Mouse (Mus musculus) MN1 (cell line): ENCODE results near the gene Casc4.

ENCODE experiments used
- DNase-seq: peaks from one replicate; pipeline ENCODE4 v3.0.0-alpha.2; 2016; ENCODE audit warnings: low spot score

The Casc4 gene

DNA sequence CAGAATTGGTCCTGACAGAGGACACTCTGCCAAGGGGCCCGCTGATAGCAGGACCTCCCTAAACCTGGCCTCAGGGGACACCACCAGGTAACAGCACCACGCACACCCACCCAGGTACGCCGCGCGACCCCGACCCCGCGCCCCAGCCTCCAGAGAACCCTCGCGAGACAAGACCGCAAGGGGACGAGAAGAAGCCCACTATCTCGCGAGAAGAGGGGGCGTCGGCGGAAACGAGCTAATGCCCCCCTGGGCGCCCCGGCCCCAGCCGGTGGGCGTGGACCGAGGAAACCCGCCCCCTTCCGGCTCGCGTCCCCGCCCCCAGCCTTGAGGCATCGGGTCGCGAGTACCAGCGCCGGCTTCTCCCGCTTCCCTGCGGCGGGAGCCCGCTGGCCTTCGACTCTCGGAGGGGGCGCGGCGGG lies at the start of gene Casc4:
TSS of gene Casc4 (plus strand) at position 339 of the 419 bp plus-strand sequence.
- DNase-seq = peak; percentile 97

DNA sequence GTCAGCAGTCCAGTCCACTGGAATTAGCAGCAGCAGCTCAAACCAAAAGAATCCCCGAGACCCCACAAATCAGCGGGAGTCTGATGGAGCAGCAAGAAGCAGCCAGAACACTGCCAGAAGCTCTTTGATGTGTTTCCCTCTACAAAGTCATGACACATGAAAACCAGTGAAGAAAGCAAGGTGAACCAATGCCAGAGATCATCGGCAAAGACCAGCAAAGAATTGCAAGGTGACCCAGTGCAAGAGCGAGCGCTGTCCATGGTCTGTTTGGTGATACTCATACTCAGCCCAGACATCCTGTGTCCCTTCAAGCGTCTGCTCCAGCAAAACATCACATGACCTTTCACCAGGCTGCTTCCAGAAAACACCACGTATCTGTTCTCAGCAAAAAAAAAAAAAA lies 45.0 kb upstream of the Casc4 start:
- DNase-seq = no peak

DNA sequence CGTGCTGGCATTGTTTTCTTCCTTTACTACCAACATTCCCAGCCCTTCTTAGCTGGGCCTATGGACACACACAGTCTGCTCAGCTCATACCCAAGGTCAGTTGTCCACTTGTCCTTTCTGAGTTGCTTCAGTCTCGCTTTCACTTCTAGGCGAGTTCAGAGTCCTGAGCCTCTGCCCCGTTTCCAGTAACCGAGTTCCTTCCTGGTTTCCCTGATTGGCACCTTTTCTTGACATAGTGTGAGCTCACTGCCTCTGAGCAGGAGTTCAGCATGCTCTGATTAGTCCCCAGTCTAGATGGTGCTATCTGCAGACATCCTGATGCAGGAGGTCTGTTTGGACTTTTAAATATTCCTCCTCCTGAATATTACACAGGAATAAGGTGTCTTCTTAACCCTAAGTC lies 42.1 kb upstream of the Casc4 start:
- DNase-seq = no peak

DNA sequence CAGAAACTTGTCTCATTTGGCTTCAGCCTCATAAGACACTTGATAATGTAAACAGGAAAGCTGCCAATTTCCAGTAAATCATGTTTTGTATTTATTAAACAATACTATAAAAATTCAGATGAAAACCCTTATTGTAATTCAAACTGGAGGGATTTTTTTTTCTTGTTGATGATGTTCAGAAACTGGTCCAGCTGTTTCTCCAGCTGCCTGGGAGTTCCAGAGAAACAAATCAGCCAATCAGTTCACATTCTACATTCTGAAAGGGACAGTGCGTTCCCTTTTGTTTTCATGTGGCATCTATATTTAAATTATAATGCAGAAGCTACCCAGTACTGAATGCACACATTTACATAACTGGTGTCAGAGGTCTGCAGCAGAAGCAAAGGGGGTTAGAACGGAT lies 40.6 kb upstream of the Casc4 start:
- no peak for DNase-seq

DNA sequence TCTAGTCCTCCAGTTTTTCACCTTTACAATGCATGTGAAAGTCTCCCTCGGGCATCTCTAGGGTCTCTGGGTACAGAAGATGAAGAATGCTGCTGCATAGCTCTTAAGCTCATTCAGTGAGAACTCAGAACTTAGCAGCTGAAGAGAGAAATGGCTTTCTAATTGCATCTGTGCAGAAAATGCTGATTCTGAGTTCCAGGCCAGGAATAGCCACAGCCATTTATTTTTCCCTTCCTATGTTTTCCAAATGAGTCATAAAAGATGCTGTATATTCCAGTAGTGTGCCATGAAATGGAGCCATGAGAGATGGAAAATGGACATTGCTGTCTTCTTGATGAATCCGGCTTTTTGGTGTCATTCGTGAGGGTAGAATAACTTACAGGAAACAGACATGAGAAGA lies 38.4 kb upstream of the Casc4 start:
- DNase-seq = no peak

DNA sequence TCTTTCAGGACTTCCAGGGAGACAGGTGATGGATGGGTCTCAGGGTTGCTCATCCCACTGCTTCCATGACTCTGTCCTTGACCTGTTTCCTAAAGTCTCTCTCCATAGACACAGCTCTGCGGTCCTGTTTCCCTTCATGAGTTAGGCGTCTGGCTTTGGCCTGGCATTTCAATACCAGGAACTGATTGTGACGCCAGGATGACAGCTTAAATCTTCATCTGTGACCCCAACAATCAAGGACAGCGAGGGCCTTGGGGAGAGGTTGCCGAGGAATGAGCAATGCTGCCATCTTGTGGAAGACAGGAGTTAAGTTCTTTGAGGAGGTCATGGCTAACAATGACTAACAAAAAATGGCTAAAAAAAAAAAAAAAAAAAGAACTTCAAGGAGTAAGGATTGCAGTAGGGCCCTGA lies 34.3 kb upstream of the Casc4 start:
- DNase-seq = peak; percentile 71

DNA sequence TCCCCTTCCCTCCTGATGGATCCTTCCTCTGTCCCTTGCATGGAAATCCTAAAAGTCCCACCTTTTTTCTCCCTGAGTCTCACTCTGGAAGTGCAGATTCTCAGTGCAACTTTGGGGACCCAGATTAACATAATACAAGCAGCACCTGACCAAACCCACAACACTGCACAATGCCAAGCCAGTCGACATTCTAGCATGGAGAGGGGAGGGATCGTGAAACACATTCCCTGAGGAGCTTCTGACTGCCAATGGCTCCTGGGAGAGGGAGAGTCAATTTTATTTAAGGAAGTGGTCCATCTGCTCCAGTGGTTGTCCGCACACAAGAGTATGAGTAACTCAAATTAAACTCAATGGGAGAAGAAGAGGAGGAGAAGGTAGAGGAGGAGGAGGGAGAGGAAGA lies 31.8 kb upstream of the Casc4 start:
- no peak for DNase-seq

DNA sequence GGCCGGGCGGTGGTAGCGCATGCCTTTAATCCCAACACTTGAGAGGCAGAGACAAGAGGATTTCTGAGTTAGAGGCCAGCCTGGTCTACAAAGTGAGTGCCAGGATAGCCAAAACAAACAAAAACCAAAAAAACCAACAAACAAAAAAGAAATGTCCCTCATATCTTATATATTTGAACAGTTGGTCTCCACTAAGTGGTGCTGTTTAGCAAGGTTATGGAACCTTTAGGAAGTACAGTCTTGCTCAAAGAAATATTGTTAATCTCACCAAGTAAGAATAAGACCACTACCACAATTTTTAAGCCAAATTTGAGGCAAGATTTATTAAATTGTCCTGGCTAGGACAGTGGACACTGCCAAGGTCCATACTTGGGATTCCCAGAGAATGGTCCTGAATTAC lies 25.3 kb upstream of the Casc4 start:
- DNase-seq = no peak

DNA sequence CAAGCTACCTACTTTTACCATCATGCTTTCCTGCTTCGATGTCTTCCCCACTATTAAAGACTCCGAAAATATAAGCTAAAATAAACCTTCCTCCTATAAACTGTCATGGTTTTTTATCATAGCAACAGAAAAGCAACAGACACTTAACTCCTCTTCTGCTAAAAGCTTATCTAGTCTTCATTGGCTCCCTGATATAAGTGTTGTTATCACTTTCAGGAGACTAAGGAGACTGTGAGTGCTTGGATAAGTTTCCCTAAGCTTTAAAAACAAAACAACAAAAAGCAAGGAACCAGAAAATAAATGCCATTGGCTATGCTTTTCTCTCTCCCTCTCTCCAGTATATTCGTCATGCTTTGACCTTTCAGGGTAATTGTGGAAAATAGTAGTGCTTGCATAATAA lies 24.5 kb upstream of the Casc4 start:
- no peak for DNase-seq

DNA sequence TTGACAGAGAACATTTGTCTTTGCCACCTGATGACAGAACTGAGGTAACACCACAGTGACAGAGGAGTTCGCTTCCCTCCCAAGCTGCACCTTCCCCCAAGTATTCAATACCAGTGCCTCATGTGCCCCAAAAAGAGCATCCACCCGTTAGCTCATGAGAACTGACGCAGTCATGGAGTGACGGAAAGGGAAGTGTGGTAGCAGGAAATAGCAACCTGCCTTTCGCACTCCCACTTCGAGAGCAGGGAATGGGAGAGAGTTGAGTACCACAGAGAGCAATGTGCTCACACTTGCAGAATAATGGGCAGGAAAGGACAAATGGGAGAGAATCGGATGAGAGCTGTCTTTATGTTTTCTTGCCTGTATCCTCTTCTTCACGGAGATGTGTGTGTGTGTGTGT lies 20.7 kb upstream of the Casc4 start:
- no peak for DNase-seq

DNA sequence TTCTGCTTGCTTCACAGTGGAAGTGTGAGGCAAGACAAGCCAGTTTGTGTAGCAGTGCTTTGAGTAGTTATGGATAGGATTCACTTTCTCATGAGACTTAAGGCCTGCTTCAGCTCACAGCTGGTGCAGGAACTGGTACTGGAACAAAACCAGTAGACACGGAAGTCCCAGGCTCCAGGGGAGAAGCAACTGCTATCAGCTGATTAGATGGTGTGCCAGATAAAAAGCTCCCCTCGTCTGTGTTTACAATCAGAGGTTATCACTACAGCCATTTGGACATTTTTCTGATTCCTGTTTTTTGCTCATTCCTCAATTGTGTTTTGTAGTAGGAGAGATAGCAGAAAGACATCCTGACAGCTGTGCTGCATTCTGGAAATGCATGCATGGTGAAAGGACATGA lies 14.7 kb upstream of the Casc4 start:
- no peak for DNase-seq

DNA sequence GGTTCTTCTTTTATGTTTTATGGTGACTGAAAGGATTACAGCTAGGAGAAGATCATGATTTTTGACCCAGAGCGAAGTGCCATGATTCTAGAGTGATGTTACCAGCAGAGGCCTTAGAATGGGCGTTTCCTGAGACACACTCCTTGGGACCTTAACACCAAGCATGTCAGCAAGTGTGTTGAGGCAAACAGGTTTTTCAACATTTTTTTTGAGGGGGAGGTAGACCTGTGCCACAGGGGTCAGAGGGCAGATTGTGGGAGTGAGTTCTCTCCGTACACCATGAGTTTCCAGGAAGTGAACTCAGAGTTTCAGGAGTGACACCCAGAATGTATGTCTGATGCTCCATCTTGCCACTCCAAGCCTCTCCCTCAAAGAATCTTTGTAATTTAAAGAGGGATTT lies 12.8 kb upstream of the Casc4 start:
- DNase-seq = no peak

DNA sequence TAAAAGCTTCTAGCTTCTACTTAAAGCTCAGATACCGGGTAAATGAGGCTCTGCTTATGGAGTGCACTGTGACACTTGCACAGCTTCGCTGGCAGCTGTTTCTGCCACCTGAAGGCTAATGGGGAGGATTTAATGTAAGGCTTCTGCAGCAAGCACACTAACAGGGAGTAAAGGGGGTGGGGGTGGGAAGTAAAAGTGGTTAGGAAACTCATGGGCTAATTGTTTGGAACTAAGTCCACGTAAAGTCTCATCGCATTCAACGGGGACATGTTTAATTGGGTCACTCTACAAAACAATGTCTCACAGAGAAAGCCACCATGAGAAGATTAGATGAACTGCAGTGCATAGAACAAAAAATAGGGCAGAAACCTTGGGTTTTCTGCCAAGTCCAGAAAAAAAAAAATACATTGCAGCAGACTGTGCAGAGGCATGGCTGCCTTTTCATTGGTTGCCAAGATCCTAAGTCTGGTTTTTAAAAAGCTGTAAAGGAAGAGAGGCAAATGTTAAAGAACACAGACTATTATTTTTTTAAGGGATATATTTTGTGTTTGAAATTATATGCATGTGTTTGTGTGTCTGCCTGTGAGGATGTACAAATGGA lies 7.3 kb upstream of the Casc4 start:
- no peak for DNase-seq

DNA sequence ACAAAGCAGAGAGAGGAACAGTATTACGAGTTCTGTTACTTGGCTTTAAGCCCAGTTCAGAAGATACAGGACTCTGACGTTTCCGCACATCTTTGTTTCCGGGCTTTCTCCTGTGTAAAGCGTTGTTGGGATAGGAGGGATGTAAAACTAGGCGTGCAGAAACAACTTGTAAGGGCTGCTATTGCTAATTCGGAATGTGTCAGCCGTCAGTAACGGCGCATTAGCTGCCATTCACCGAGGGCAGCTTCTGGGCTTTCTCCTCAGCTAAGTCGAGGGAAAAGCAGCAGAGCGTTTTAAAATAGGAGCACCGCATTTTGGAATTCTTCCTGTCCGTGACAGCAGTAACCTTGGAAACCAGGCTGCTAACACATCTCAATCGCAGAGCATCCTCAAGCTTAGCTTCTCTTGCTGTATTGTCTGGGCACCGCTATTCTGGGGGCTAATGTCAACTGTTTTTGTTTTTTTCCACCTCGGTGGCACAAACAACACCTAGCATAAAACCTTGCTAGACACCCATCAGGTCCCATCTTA lies 634 bp upstream of the Casc4 start:
- peak; percentile 70 for DNase-seq

DNA sequence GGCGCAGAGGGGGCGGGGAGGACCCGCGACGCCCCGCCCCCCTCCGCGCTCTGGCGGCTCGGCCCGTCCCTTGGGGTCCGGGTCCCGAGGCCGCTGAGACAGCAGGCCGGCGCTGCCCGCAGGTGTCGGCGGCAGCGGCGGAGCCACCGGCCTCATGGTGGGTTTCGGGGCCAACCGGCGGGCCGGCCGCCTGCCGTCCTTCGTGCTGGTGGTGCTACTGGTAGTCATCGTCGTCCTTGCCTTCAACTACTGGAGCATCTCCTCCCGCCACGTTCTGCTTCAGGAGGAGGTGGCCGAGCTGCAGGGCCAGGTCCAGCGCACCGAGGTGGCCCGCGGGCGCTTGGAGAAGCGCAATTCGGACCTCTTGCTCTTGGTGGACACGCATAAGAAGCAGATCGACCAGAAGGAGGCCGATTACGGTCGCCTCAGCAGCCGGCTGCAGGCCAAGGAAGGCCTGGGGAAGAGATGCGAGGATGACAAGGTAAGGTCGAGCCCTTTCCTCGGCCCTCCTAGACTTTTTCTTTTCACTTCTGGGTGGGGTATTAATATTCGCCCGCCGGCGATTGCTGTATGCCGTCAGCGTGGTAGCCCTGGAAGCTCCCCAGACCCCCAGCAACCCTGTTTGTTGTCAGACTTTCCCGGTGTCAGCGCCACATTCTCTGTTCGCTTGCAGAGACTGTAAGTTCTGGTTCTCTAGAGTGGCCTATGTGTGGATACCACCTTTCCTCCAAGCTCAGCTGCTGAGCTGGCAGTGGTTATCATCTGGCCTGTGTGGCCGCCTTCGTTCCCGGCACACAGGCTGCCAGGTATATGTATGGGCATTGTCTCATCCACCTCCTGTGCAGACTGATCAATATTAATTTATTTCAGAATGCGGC lies 520 bp downstream of the Casc4 start:
- peak; percentile 72 for DNase-seq

DNA sequence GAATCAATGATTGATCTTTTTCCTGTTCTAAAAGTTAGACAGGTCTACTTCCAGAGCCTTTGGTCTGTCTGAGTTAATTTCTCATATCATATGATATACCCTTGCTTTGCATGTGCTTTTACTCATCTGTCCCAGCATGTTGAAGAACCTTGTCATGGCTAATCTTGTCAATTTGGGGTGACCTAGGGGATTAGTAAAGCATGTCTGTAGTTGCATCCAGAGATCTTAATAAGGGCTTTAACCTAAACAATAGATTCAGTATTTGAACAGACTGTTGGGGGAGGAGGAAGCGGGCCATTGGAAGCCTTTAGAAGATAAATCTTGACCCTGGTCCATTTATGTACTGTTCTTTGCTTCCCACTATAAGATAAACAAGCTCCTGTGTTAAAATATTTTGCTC lies 12.7 kb downstream of the Casc4 start:
- no peak for DNase-seq

DNA sequence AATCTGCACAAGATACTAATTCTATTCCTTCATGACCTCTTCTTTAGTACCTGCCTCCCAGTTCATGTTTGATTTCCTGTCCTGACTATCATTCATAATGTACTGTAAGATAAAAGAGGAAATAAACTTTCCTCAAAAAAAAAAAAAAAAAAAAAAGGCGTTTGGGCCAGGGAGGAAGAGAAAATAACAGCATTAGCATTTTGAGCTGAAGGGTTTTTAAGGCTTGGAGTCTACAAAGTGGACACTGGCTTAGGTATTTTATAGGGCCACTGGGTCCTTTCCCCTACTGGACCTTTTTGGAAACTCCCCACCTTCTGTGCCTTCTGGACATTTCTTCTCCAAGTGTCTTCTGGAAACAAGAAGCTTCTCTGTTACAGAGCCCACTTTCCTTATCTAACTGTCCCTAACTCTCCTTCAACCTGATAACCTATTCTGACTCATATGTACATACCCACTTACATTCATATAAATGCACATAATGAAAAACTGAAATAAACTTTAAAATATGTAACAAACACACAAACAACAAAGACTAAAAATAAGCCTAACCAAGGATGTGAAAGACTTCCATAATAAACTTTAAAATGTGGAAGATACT lies 18.8 kb downstream of the Casc4 start:
- DNase-seq = no peak

DNA sequence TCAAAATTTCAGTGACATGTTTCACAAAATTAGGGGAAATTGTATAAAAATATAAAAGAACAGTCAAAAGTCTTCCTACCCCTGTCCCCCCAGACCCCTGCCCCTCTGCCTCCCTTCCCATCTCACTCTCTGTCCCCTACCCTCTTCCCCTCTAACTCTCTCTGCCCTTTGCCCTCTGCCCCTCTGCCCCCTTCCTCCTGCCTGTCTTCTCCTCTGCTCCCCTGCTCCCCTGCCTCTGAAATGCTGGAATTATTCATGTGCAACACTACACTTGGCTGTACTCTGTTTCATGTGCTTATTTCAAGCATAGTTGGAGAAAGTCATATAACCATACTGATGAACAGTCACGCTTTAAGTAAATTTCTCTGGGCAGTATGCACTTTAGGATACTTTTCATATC lies 19.6 kb downstream of the Casc4 start:
- no peak for DNase-seq

DNA sequence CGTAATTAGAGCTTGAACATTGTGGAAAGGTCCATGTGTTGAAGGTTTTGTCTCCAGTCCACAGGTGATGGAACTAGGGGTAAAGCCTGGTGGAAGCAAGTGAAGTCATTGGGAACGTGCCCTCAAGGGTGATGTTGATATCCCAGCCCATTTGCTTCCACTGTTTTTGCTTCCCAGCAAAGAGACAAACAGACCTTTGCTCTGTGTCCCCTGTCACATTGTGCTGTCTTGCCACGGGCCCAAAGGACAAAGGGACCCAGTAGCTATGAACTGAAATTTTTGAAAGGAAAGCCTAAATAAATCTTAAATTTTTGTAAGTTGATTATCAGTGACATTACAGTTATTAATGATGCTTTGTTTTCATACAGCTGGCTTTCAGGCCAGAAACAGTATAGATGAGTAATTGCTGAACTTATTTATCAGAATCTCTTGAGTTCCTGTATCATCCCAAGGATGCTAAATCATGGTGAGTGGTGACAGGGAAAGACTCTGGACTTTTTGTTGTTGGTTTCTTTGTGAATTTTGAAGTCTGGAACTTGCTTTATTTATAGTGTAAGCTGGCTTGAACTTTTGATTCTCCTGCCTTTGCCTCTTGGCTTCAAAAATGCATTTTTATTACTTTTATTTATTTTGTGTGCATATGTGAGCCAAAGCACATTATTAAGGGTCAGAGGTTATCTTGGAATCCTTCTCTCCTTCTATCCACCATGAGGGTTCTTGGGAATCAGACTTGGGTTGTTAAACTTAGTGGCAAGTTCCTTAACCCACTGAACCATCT lies 22.1 kb downstream of the Casc4 start:
- no peak for DNase-seq

DNA sequence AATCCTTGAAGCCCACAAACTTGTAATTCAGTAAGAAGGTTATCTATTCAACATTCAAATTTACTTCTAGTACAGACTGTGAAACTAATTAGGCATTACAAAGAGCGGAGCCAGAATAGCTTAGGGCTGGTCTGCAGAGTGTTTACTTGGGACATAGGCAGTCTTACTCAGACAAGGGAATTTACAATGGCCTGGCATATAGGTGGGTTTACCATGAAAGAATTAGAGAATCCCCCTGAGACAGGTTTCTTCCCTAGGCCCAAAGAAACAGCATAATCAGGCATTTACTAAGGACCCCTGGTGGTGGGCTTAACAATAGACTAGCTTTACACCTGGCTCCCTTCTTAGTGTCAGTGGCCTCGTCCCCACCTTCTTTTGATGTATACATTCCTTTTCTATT lies 28.5 kb downstream of the Casc4 start:
- DNase-seq = no peak

DNA sequence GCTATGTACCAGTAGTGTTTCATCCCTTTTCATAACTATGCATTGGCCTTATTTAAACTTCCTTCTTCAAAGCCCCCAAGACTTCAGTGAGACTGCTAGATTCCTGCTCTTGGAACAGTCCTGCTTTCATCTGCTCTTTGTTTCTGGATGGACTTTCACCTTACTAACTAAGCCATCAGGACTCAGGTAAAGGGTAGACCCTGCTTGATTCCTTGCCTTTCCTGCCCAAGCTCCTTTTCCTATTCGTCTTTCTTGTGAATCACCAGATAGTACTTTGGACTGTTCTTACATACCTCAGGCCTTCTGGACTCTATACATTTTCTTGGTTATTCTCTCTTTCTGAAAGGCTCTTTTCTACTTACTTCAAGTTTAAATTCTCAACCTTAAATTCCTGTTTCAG lies 30.1 kb downstream of the Casc4 start:
- DNase-seq = no peak

DNA sequence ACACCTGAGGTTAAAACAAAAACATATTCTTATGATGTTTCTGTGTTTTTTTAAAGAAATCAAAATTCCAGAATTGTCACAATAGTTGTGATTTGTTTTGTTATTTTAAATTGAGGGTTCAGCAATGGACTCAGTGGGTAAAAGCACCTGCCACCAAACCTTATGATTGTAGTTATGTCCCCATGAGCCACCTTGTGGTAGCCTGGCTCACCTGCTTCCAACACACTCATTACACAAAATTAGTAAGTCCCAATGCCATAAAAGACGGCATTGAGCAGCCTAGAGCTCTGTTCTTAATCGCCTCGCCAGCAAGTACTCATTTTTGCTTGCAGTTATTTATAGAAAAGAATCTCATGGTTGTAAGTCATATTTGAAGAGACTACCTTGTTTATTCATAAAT lies 43.2 kb downstream of the Casc4 start:
- DNase-seq = no peak
